8 mouse cellular contexts compared by ENCODE assay signal in genomic region chr11:4053586-4053985, GRCm38 (mm10). TPM values are rescaled to one million over a fixed set of nuclear protein-coding genes. Genes with fewer than 3 reads are reported as not detected.
A peak's percentile ranks its signal among the peaks of the same experiment; 100 is the strongest.
DNase-seq lines count a peak whose midpoint lies in the region; ATAC-seq and TF ChIP-seq lines count a peak whose summit lies in the region.

No protein-coding gene starts in this region.

- no peak overlapping the region for H3K4me3 ChIP-seq in kidney, embryonic 15.5 days (replicated peaks)
- H3K4me3 ChIP-seq in embryonic facial prominence, embryonic 11.5 days (ENCODE audit: low read depth, low read length), result no peak overlapping the region
- no peak overlapping the region for H3K4me3 ChIP-seq in kidney, adult 2 months (ENCODE audit: insufficient read depth, low read depth, low read length)
- H3K4me3 ChIP-seq in limb, embryonic 11.5 days (ENCODE audit: low read depth, low read length), result no peak overlapping the region

- H3K9me3 ChIP-seq in kidney, embryonic 15.5 days (replicated peaks), result no peaks in the 10 kb centered on the region; the same call in 1 of the 2 replicates
- no peaks in the 10 kb centered on the region for H3K9me3 ChIP-seq in embryonic facial prominence, embryonic 11.5 days (replicated peaks; ENCODE audit: control insufficient read depth, low read length)
- no peaks in the 10 kb centered on the region for H3K9me3 ChIP-seq in limb, embryonic 11.5 days (ENCODE audit: control insufficient read depth, low read length)

- H3K27me3 ChIP-seq in kidney, embryonic 15.5 days, result no peaks in the 10 kb centered on the region
- H3K27me3 ChIP-seq in embryonic facial prominence, embryonic 11.5 days (ENCODE audit: control insufficient read depth, insufficient read depth, low read length), result no peaks in the 10 kb centered on the region
- no peaks in the 10 kb centered on the region for H3K27me3 ChIP-seq in kidney, adult 2 months (replicated peaks; ENCODE audit: control insufficient read depth, insufficient read depth, low read length)
- no peaks in the 10 kb centered on the region for H3K27me3 ChIP-seq in limb, embryonic 11.5 days (ENCODE audit: control insufficient read depth, insufficient read depth, low read length)

- peak; percentile 79 for DNase-seq in kidney, adult 11 months
- DNase-seq in adrenal gland, postnatal 36 days, result peak; percentile 77
- DNase-seq in embryonic facial prominence, embryonic 11.5 days (ENCODE audit: low spot score), result peak; percentile 81
- peak; percentile 89 for DNase-seq in kidney, adult 2 months
- DNase-seq in limb, embryonic 11.5 days (ENCODE audit: low spot score), result peak; percentile 84
- peak; percentile 66 for DNase-seq in ovary, postnatal 14 days (ENCODE audit: low spot score)
- peak; percentile 66 for DNase-seq in thymus, postnatal 14 days

- no peaks in the 10 kb centered on the region for H3K4me1 ChIP-seq in kidney, embryonic 15.5 days
- H3K4me1 ChIP-seq in embryonic facial prominence, embryonic 11.5 days (ENCODE audit: control insufficient read depth, insufficient read depth, low read length), result no peaks in the 10 kb centered on the region
- no peaks in the 10 kb centered on the region for H3K4me1 ChIP-seq in kidney, adult 2 months (ENCODE audit: control insufficient read depth, insufficient read depth, low read length)
- no peaks in the 10 kb centered on the region for H3K4me1 ChIP-seq in limb, embryonic 11.5 days (ENCODE audit: control insufficient read depth, insufficient read depth, low read length)

- TF ChIP-seq CTCF in kidney, adult 2 months (conservative IDR thresholded peaks at IDR 0.05; ENCODE audit: insufficient read depth, insufficient read length, low read depth, low read length), result peak; percentile 96

- H3K36me3 ChIP-seq in kidney, embryonic 15.5 days, result no peaks in the 10 kb centered on the region
- H3K36me3 ChIP-seq in embryonic facial prominence, embryonic 11.5 days (replicated peaks; ENCODE audit: control insufficient read depth, insufficient read depth, low read depth, low read length), result no peaks in the 10 kb centered on the region
- no peaks in the 10 kb centered on the region for H3K36me3 ChIP-seq in kidney, adult 2 months (ENCODE audit: control insufficient read depth, insufficient read depth, low read length)
- no peaks in the 10 kb centered on the region for H3K36me3 ChIP-seq in limb, embryonic 11.5 days (ENCODE audit: control insufficient read depth, insufficient read depth, low read length)

- H3K27ac ChIP-seq in kidney, embryonic 15.5 days, result no peak overlapping the region
- no peak overlapping the region for H3K27ac ChIP-seq in embryonic facial prominence, embryonic 11.5 days (replicated peaks; ENCODE audit: low read depth, low read length)
- no peak overlapping the region for H3K27ac ChIP-seq in kidney, adult 2 months (ENCODE audit: insufficient read depth, low read depth, low read length)
- no peak overlapping the region for H3K27ac ChIP-seq in limb, embryonic 11.5 days (replicated peaks; ENCODE audit: low read depth, low read length)

- no peak overlapping the region for H3K4me2 ChIP-seq in kidney, embryonic 15.5 days
- H3K4me2 ChIP-seq in embryonic facial prominence, embryonic 11.5 days (ENCODE audit: low read depth, low read length), result no peak overlapping the region
- H3K4me2 ChIP-seq in limb, embryonic 11.5 days (ENCODE audit: low read depth, severe bottlenecking), result no peak overlapping the region

- TF ChIP-seq POLR2A in kidney, adult 2 months (IDR thresholded peaks at IDR 0.05; ENCODE audit: low read depth, low read length), result no peak

- ATAC-seq in kidney, embryonic 15.5 days (replicated peaks; ENCODE audit: low FRiP score), result no peak
- ATAC-seq in embryonic facial prominence, embryonic 11.5 days (replicated peaks; ENCODE audit: insufficient number of reproducible peaks, low FRiP score, low TSS enrichment, low read depth), result no peak
- ATAC-seq in limb, embryonic 11.5 days (ENCODE audit: insufficient number of reproducible peaks, low FRiP score, low TSS enrichment, low read depth), result no peak

- WGBS in kidney, embryonic 15.5 days, result 17% methylated on average over 5 of the region's 5 CpGs
- WGBS in embryonic facial prominence, embryonic 11.5 days, result 21% methylated on average over 5 of the region's 5 CpGs
- WGBS in kidney, adult 2 months, result 15% methylated on average over 5 of the region's 5 CpGs
- WGBS in limb, embryonic 11.5 days, result 18% methylated on average over 5 of the region's 5 CpGs

- H3K9ac ChIP-seq in kidney, embryonic 15.5 days, result no peak overlapping the region
- H3K9ac ChIP-seq in embryonic facial prominence, embryonic 11.5 days (replicated peaks; ENCODE audit: low read length), result no peak overlapping the region
- H3K9ac ChIP-seq in limb, embryonic 11.5 days (ENCODE audit: low read length), result no peak overlapping the region

RNA-seq across cellular contexts. Expression of gene Sec14l3, which starts 11.1 kb away (rescaled TPM):
- polyA plus RNA-seq in kidney, embryonic 15.5 days (2015; fragmentation: Nextera tagmentation; extraction: Ambion mirVana), result not detected in 2 replicates
- total RNA-seq in adrenal gland, postnatal 36 days (2021), result not detected
- not detected in 2 replicates for polyA plus RNA-seq in embryonic facial prominence, embryonic 11.5 days (2014; fragmentation: Nextera tagmentation; extraction: Ambion mirVana)
- polyA plus RNA-seq in kidney, adult 2 months (2012; rRNA removed), result 8.8 and 11.7 TPM in 2 replicates
- polyA plus RNA-seq in limb, embryonic 11.5 days (2014; fragmentation: Nextera tagmentation; extraction: Ambion mirVana), result not detected in 2 replicates

RNA-seq across cellular contexts. Expression of gene Sec14l4, which starts 22.3 kb away (rescaled TPM):
- not detected in 2 replicates for polyA plus RNA-seq in kidney, embryonic 15.5 days (2015; fragmentation: Nextera tagmentation; extraction: Ambion mirVana)
- total RNA-seq in adrenal gland, postnatal 36 days (2021), result 1 to 10 TPM; 1.7 to 6.7 TPM
- not detected in 2 replicates for polyA plus RNA-seq in embryonic facial prominence, embryonic 11.5 days (2014; fragmentation: Nextera tagmentation; extraction: Ambion mirVana)
- polyA plus RNA-seq in kidney, adult 2 months (2012; rRNA removed), result 0.36 and 0.39 TPM in 2 replicates
- not detected in 2 replicates for polyA plus RNA-seq in limb, embryonic 11.5 days (2014; fragmentation: Nextera tagmentation; extraction: Ambion mirVana)

RNA-seq across cellular contexts. Expression of gene Mtfp1, which starts 41.7 kb away (rescaled TPM):
- polyA plus RNA-seq in kidney, embryonic 15.5 days (2015; fragmentation: Nextera tagmentation; extraction: Ambion mirVana), result 15.9 and 16.0 TPM in 2 replicates
- total RNA-seq in adrenal gland, postnatal 36 days (2021), result 10 to 100 TPM; 22.2 to 22.3 TPM
- polyA plus RNA-seq in embryonic facial prominence, embryonic 11.5 days (2014; fragmentation: Nextera tagmentation; extraction: Ambion mirVana), result 6.7 and 8.7 TPM in 2 replicates
- 30.1 and 31.2 TPM in 2 replicates for polyA plus RNA-seq in kidney, adult 2 months (2012; rRNA removed)
- polyA plus RNA-seq in limb, embryonic 11.5 days (2014; fragmentation: Nextera tagmentation; extraction: Ambion mirVana), result 8.5 and 10.9 TPM in 2 replicates
